ENCODE assay signal across 8 mouse cellular contexts in the genomic region with DNA sequence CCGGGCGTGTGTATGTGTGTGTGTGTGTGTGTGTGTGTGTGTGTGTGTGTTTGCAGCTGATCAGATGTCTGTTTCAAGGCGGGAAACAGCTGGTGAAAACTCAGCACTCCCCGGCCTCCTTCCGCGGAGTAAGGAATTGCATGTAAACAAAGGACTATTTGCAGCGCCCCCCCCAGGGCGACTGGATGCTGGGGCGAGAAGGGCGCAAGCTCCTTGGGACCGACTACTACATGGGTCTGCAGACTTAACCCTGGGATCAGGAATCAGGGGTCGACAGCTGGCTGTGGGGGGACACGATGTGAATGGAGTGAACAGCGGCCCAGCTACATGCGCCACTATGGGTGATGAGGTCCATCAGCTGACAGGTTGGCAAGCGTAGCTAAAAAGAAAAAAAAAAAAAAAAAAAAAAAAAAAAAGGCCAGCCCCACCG. TPM values are rescaled to one million over a fixed set of nuclear protein-coding genes. Genes with fewer than 3 reads are reported as not detected.
DNase-seq lines count a peak whose midpoint lies in the region; ATAC-seq and TF ChIP-seq lines count a peak whose summit lies in the region.

A gene (minus strand): TSS at position 140 of the 430 bp plus-strand sequence.

- H3K9ac ChIP-seq in heart, embryonic 14.5 days (ENCODE audit: low read length), result peak within 1 kb of the TSS; percentile 82
- peak within 1 kb of the TSS; percentile 83 for H3K9ac ChIP-seq in liver, embryonic 12.5 days
- peak within 1 kb of the TSS; percentile 77 for H3K9ac ChIP-seq in stomach, embryonic 14.5 days (replicated peaks; ENCODE audit: low read depth, low read length)

- H3K36me3 ChIP-seq in erythroblast, embryonic 14.5 days (ENCODE audit: control insufficient read depth), result peaks cover 22% of the 10 kb centered on the region
- H3K36me3 ChIP-seq in heart, embryonic 14.5 days (ENCODE audit: control insufficient read depth, insufficient read depth, low read length), result no peaks in the 10 kb centered on the region
- peaks cover 12% of the 10 kb centered on the region for H3K36me3 ChIP-seq in liver, embryonic 12.5 days
- H3K36me3 ChIP-seq in stomach, embryonic 14.5 days (ENCODE audit: control insufficient read depth, insufficient read depth, low read length), result no peaks in the 10 kb centered on the region

- H3K27me3 ChIP-seq in erythroblast, embryonic 14.5 days (ENCODE audit: control insufficient read depth), result peaks cover 11% of the 10 kb centered on the region
- H3K27me3 ChIP-seq in heart, embryonic 14.5 days (ENCODE audit: control insufficient read depth, insufficient read depth, low read length), result no peaks in the 10 kb centered on the region
- H3K27me3 ChIP-seq in liver, embryonic 12.5 days (replicated peaks), result no peaks in the 10 kb centered on the region; the same call in 1 of the 2 replicates
- H3K27me3 ChIP-seq in stomach, embryonic 14.5 days (ENCODE audit: control insufficient read depth, insufficient read depth, low read length), result no peaks in the 10 kb centered on the region

- H3K4me3 ChIP-seq in erythroblast, embryonic 14.5 days (replicated peaks), result peak within 1 kb of the TSS; percentile 90
- peak within 1 kb of the TSS; percentile 57 to 97 for H3K4me3 ChIP-seq in heart, embryonic 14.5 days (ENCODE audit: control insufficient read depth in 1 of 2, insufficient read depth in 1 of 2, low read depth in 1 of 2, low read length in 2 of 2)
- peak within 1 kb of the TSS; percentile 73 for H3K4me3 ChIP-seq in liver, embryonic 12.5 days
- H3K4me3 ChIP-seq in stomach, embryonic 14.5 days (ENCODE audit: low read depth, low read length), result peak within 1 kb of the TSS; percentile 81

- ATAC-seq in heart, embryonic 14.5 days (ENCODE audit: insufficient number of reproducible peaks, insufficient read depth, low FRiP score, low read depth), result peak; percentile 31
- peak; percentile 16 for ATAC-seq in liver, embryonic 12.5 days
- peak; percentile 4; the same call in 1 of the 2 replicates for ATAC-seq in stomach, embryonic 14.5 days (ENCODE audit: insufficient number of reproducible peaks, insufficient read depth, low FRiP score, low read depth)

- peak within 1 kb of the TSS; percentile 88 for H3K4me2 ChIP-seq in heart, embryonic 14.5 days (ENCODE audit: low read length)
- H3K4me2 ChIP-seq in liver, embryonic 12.5 days, result peak within 1 kb of the TSS; percentile 87
- H3K4me2 ChIP-seq in stomach, embryonic 14.5 days (replicated peaks; ENCODE audit: low read depth, low read length), result peak within 1 kb of the TSS; percentile 57

- TF ChIP-seq CTCF in brain, embryonic 14.5 days (IDR thresholded peaks at IDR 0.05; ENCODE audit: borderline replicate concordance, extremely low read depth, insufficient read depth, insufficient read length), result peak; percentile 21; the same call in 1 of the 2 replicates

- H3K4me1 ChIP-seq in erythroblast, embryonic 14.5 days (ENCODE audit: control insufficient read depth), result peaks cover 65% of the 10 kb centered on the region
- peaks cover 8 to 20% of the 10 kb centered on the region in 2 experiments; a peak in 3 of 4 replicates for H3K4me1 ChIP-seq in heart, embryonic 14.5 days (ENCODE audit: control insufficient read depth in 2 of 2, insufficient read depth in 2 of 2, low read length in 2 of 2)
- H3K4me1 ChIP-seq in liver, embryonic 12.5 days, result peaks cover 54% of the 10 kb centered on the region
- H3K4me1 ChIP-seq in stomach, embryonic 14.5 days (ENCODE audit: control insufficient read depth, insufficient read depth, low read length), result peaks cover 14% of the 10 kb centered on the region

- peak within 1 kb of the TSS; percentile 89 to 94 for H3K27ac ChIP-seq in heart, embryonic 14.5 days (replicated peaks in 1 of 2; ENCODE audit: control insufficient read depth in 1 of 2, insufficient read depth in 1 of 2, low read depth in 2 of 2, low read length in 2 of 2)
- peak within 1 kb of the TSS; percentile 90 for H3K27ac ChIP-seq in liver, embryonic 12.5 days
- H3K27ac ChIP-seq in stomach, embryonic 14.5 days (ENCODE audit: low read length), result peak within 1 kb of the TSS; percentile 93

- no peak for TF ChIP-seq POLR2A in brain, embryonic 14.5 days (IDR thresholded peaks at IDR 0.05; ENCODE audit: borderline replicate concordance, extremely low read depth, insufficient read depth, insufficient read length, poor library complexity, severe bottlenecking)

- WGBS in heart, embryonic 14.5 days, result 0% methylated on average over 15 of the region's 17 CpGs
- 2% methylated on average over 17 of the region's 17 CpGs for WGBS in liver, embryonic 12.5 days (ENCODE audit: insufficient replicate concordance)
- 0% methylated on average over 17 of the region's 17 CpGs for WGBS in stomach, embryonic 14.5 days

- peak; percentile 92 for DNase-seq in CD4-positive helper T cell, adult 2 months (ENCODE audit: low read depth, low spot score)
- peak; percentile 97 for DNase-seq in brain, embryonic 14.5 days (ENCODE audit: low read depth)
- DNase-seq in kidney, postnatal 14 days, result peak; percentile 93
- peak; percentile 71 to 85 for DNase-seq in natural killer cell, adult 2 months (ENCODE audit: low spot score in 2 of 2)

- peaks cover 2% of the 10 kb centered on the region; the same call in 1 of the 2 replicates for H3K9me3 ChIP-seq in erythroblast, embryonic 14.5 days (ENCODE audit: control insufficient read depth, low read length)
- H3K9me3 ChIP-seq in heart, embryonic 14.5 days (ENCODE audit: control insufficient read depth, low read length), result 0 out of 2 replicates have a peak, but pooled peaks cover 3% of the 10 kb centered on the region
- H3K9me3 ChIP-seq in liver, embryonic 12.5 days (replicated peaks), result no peaks in the 10 kb centered on the region
- no peaks in the 10 kb centered on the region for H3K9me3 ChIP-seq in stomach, embryonic 14.5 days (ENCODE audit: control insufficient read depth, low read depth, low read length)

RNA-seq across cellular contexts. Expression of the gene that starts here (rescaled TPM):
- 13.6 and 16.6 TPM in 2 replicates for polyA plus RNA-seq in brain, embryonic 14.5 days (2012; rRNA removed)
- 1.0 and 1.3 TPM in 2 replicates for polyA plus RNA-seq in erythroblast, embryonic 14.5 days (2012)
- 2.5 and 4.1 TPM in 2 replicates for polyA plus RNA-seq in heart, embryonic 14.5 days (2014; fragmentation: Nextera tagmentation; extraction: Ambion mirVana)
- 13.3 and 14.3 TPM in 2 replicates for polyA plus RNA-seq in liver, embryonic 12.5 days (2016; fragmentation: Nextera tagmentation; extraction: Ambion mirVana)
- polyA plus RNA-seq in stomach, embryonic 14.5 days (2014; fragmentation: Nextera tagmentation; extraction: Ambion mirVana), result 24.9 and 25.7 TPM in 2 replicates

Comparison
In these comparisons a context has a peak if more than half of its experiments do, and no peak if none do; other contexts are left out.
1. Peak in every context shown above with its lines: DNase-seq, ATAC-seq, H3K4me3 ChIP-seq and H3K27ac ChIP-seq.